Mouse (Mus musculus): ENCODE measurements at regions not wholly inside any gene's neighbourhood (a gene's known extent, or its start where the extent isn't known, plus 50 kb on each side); places are given as distances from the start of the nearest gene placed in this dataset.

DNA sequence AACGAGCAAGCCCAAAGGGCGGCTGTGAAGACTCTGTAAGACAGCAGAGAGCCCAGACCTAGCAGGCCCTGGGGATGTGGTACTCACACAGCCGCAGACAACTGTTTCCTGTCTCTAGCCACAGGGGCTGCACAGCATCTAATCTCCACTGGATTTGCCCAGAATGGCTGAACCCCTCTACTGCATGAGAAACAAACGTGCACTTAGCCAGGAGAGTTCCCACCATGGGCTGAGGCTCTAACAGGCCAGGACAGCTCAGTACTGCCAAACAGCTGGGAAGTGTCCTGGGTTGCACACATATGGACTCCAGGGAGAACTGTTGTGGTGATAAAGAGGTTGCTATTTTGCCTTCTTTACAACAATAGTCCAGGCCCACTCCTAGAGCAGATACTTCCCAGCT is 204.1 kb upstream of the Daam1 start:
- peak; percentile 65 to 70 for DNase-seq

DNA sequence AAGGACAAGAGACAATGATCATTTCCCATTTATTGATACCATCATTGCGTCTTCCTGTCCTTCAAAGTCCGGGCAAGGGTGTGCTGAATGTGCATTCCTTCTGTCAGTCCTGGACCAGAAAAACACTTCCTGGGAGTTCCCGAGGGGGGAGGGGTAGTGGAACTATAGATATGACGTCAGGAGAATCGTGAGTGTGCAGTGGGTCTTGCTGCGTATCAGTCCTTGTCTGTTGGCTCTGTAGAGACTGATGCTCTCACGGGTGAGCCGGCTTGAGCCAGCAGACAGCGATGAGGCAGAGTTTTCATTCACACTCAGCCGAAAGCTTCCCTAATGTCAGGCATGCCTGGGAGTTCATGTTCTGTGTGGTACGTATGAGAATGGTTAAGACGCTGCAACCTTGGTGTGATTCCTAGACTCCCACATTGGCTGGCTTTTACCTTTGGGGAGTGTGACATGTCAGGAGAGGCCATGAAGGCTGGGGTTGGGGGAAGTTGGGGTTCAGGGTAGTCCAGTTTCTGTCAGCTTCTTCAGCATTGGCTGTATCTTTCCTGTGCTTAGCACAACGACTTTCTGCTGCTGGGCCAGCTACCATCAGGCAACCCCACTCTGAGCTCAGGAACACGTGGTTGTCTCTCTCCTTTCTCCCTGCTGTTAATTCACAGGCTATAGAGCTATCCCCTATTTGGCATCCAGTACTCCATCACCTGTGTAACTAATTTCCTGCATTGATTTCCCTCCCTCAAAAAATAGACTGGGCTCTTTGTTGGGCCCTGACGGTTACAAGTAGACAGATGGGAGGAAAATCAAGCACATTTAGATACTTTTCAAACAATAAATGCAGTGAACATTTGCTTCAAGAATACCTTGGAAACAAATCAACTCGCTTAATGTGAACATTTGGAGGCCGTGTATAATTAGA is 203.2 kb upstream of the Daam1 start:
- DNase-seq = no peak

- no peak for DNase-seq
Observed at GRCm38 (mm10) chr12:71628340-71628738, 202.5 kb upstream of the Daam1 start.

DNA sequence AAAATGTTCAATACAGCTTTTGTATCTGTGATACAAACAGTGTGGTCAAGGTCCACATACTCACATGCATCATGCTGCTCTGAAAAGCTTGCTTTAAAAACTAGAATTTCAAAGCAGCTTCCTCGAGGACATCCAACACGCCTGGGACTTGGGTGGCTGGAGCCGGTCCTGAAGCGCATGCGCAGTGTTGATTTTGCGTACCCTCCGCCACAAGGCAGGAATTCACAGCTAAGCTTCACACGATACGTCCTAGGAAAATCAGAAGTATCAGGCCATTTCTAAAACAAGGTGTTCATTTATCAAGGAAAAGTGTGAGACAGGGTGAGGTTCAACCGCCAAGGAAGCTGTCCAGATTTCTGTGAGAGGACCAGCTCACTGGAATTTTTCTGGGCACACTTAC is 202.1 kb upstream of the Daam1 start:
- DNase-seq = no peak

GRCm38 (mm10) chr12:71630386-71630785 is 200.5 kb upstream of the Daam1 start:
- no peak for DNase-seq

DNA sequence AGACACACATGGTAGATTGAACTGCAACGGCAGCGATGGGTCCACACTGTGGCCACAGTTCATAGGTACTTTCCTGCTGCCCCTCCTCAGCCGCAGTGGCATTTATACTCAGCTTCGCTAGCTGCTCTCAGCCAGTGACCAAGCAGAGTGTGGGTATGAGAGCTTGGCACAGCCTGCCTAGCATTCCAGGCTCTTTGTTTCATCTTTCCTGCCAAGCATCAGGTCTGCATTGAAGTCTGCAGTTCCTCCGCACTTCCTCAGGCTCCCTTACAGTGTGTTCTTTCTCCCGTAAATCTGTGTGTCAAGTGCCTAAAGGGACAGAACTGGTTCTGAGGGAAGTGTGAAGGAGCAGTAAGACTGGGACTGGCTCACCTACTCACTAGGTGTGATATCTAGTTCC is 194.6 kb upstream of the Daam1 start:
- DNase-seq = no peak

GRCm38 (mm10) chr12:71637248-71637647 is 193.6 kb upstream of the Daam1 start:
- no peak for DNase-seq

- DNase-seq = peak; percentile 28 to 32
Observed at GRCm38 (mm10) chr12:71638246-71638645, 192.6 kb upstream of the Daam1 start.

GRCm38 (mm10) chr12:71640058-71640501 is 190.8 kb upstream of the Daam1 start:
- DNase-seq = peak; percentile 58 to 68

DNA sequence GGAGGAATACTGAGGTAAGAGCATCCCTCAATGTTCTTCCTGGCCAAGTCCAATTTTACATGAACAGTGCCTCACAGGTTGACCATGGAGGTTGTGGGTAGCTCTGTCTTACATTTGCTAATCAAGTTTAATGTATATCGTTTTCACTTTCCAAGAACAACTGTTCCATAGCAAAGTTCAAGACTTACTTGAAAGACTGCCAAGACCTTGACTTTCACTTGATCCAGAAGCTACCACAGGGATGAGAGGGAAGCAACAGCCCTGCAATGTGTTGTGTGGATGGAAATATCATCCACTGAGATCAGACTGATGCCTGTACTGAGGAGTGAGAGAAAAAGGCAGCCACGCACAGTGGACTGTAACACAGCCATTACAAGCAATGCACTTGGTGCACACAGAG is 189.4 kb upstream of the Daam1 start:
- no peak for DNase-seq

GRCm38 (mm10) chr12:71642797-71643337 is 188.0 kb upstream of the Daam1 start:
- DNase-seq = no peak

DNA sequence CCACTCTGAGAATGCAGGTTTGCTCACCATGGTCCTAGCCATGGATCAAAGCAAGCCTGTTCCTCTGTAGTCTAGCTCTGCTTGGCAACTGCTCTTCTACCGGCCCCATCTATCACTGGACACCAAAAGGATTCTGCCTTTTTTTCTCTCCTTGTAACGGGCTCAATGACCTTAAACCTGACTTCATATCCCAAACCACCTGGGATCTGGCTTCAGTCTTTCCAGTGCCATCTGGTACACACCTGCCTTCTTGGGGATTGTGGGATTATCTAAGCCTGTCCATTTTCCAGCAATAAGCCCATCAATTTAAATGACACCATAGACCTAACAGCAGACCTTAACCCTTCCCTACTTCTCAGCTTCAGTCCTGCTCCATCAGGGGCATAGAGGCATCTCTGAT is 179.6 kb upstream of the Daam1 start:
- DNase-seq = no peak

DNA sequence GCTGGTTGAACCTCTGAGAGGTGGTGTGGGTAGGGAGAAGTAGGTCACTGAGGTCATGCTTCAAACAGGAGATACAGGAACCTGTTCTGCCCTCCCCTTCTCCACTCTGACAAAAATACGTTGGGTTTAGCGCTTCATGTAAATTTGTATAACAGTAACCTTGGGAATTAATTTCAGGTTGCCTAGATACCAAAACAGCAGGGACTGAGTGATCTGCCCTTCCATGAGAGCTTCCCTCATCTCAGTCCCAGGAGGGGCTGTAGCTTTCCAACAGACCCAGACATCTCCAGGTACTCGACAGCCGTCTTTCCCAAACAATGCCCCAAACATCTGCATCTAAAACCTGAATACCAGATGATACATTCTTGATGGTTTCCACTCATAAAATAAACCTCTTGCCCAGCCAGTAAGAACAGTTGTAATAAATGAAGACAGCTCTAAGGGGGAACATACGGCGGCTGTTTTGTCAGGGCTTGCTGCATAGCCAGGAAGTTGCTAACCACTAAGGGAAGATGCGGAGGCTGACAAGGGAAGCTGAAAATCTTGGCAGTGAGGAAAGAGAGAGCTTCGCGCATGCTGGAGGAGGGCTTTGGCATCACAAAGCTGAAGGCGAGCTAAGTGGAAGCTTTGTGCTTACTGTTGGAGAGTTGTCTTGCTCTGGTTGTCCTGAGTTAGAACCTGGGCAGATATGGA is 137.4 kb upstream of the Daam1 start:
- peak; percentile 35 to 55 for DNase-seq

DNA sequence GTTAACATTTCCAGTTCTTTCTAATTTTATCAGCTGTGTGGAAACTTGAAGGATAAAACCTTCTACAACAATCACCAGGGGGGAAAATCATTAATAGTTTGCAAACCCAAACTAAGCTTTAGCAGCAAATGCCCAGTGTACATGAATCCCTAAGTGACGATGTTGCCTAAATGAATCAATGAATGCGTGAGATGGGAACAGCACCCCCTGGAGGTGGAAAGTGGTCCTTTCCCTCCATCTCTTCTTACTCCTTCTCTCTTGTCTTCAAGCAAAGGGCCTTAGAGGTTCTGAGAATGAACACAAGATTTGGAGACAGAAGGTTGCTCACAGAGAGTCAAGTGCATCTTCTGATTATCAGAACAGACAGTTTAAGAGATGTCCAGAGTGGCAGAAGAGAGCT is 129.1 kb upstream of the Daam1 start:
- DNase-seq = peak; percentile 51 to 58

GRCm38 (mm10) chr12:71702181-71702580 is 128.7 kb upstream of the Daam1 start:
- DNase-seq = no peak

DNA sequence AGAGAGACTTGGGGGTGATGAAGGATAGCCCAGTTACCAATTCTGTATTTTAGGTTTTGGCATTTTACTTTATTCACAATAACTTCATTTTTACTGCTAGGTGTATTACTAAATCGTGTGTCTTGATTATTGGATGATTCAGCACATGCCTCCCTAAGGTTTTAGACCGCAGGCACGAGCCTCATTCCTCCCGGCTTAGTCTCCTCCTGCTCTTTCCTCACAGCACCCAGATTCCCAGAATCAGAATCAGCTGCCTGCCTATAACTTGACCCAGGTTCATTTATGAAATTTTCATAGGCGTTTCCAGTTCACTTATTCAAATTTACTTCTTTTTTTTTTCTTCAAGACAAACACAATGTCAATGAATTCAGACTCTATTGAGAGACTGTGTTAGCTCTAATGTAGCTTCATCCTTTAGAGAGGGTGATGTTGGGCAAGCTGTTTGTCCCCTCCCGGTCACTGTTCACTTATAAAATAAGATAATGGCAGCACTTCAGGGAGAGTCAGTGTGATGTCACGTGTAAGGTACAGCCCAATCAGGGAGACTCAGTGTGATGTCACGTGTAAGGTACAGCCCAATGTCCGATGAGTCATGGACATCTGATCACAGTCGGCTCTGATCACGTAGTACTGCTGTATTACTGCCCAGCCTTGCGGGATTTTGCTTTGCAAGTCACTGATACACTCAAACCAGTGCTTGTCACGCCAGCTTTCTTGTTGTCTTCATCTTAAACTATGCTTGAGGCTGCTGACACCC is 127.6 kb upstream of the Daam1 start:
- no peak for DNase-seq

DNA sequence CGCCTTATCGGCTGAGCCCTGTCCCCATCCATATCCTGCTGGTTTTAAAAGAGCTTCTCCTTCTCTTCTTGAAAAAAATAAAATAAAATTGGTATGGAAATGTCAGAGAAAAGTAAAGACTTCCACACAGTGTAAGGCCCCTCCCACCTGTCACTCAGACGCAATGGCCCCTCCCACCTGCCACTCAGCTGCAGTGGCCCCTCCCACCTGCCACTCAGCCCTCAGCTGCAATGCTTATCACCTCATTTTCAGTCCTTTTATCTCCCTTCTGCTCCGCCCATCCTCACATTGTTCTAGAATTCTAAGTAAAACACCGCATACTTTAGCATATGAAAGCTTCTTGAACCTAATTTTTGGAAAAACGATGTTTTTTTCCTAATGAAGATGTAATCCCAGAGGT is 126.4 kb upstream of the Daam1 start:
- no peak for DNase-seq

- DNase-seq = peak; percentile 79 to 81
Observed at GRCm38 (mm10) chr12:71707727-71708369, 123.0 kb upstream of the Daam1 start.

GRCm38 (mm10) chr12:71714606-71715005 is 116.3 kb upstream of the Daam1 start:
- peak in 1 of 2 experiments; percentile 6 for DNase-seq

- peak in 1 of 2 experiments; percentile 15 for DNase-seq
Observed at GRCm38 (mm10) chr12:71718412-71718811, 112.5 kb upstream of the Daam1 start.

DNA sequence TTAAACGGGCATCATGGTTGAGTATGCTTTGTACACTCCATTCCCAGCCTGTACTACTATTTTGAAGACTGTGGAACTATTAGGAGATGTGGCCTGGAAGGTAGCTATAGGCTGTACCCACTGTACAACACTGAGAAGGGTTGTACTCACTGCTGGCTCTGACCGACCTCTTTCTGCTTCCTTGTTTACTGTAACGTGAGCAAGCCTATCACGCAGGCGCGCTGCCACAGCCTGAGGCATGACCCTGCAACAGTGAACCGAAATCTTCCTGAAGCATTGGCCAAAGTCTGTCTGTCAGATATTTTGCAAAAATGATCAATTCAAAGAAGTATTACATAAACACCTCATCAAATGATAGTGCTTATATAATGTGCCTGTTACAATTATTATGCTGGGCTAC is 112.0 kb upstream of the Daam1 start:
- DNase-seq = peak in 1 of 2 experiments; percentile 9

- no peak for DNase-seq
Observed at GRCm38 (mm10) chr12:71725140-71725539, 105.7 kb upstream of the Daam1 start.

Measured in kidney, postnatal 4 days (tissue).